Mouse (Mus musculus) right cerebral cortex, adult 2 months (tissue): ENCODE measurements at regions not wholly inside any gene's neighbourhood (a gene's known extent, or its start where the extent isn't known, plus 50 kb on each side); places are given as distances from the start of the nearest gene placed in this dataset.
A peak's percentile ranks its signal among the peaks of the same experiment; 100 is the strongest.

ENCODE experiments used
- DNase-seq, 2 experiments: peaks; one replicate each; pipeline ENCODE4 v3.0.0; 2021 to 2022; ENCODE audit warnings: low spot score in 2 of 2

GRCm38 (mm10) chr2:178542032-178542431 lies 111.7 kb downstream of the Cdh26 start:
- peak; percentile 67 for DNase-seq

- DNase-seq, result no peak
These were observed 114.1 kb downstream of the Cdh26 start for GRCm38 (mm10) chr2:178544411-178544810.

DNA sequence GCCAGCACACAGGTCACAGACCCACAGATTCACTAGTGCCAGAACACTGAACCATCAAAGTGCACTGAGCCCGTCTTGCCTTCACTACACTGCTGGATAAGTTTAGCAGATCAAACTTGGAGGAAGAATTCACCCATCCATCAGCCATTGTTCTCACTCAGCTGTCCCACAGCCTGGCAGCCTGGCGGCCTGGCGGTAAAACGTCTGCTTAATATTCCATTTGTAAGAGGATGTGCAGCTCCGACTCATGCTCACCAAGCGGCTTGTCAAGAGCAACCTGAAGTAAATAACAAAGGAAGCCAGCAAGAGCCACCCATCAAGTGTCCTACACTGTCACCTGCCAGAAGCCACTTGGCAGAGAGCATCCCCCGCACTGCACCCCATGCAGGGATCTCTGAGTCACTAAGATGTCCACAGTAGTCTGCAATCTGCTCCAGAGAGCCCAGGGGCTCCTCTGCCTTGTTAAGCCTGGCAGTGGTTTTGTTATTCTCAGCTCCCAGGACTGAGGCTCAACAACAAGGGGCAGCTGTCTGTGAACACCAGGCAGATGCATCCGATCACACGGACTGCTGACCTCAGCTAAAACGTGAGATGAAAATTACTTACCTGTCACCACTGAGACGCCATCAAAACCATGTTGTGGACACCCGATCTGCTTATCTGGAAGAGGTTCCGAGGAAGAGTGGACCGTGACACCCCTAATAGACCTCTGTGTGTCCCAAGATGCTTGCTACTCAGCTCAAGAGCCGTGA lies 115.4 kb downstream of the Cdh26 start:
- DNase-seq, result no peak

DNA sequence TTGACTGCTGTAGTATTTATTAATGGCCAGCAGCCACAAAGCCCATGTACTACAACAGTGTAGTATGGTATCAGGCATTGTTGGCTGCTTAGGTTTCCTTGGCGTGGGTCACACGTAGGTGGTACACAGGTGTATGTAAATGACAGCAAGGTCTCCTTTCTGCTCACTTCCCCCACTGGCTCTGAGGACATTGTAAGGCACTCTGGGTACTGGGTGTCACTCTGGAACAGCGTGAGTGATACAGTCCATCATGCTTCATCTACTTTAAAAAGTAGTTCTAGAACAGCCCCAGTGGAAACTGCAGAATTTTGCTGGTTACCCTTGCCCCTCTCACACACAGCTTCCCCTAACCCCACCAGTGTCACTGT lies 116.0 kb downstream of the Cdh26 start:
- no peak for DNase-seq

DNA sequence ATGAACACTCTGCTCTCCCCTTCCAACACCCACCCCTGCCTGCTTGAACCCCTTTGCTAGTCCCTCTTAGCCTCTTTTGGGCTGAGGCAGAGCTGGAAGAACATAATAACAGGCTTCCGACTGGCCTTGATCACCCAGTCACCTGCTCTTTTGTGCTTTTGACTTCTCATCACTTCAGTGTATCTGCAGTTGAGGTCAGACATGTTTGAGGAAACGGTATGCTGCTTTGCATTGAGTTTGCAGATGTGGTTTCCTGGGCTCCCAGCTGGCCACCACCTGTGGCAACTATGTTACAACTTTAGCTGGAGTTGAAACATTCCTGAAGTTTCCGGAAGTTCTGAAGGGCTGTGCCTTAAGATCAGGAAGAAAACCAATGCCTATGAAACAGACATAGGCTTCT lies 116.6 kb downstream of the Cdh26 start:
- DNase-seq, result no peak

- peak; percentile 19 to 38 for DNase-seq
These were observed 118.6 kb downstream of the Cdh26 start for GRCm38 (mm10) chr2:178548937-178549336.

DNA sequence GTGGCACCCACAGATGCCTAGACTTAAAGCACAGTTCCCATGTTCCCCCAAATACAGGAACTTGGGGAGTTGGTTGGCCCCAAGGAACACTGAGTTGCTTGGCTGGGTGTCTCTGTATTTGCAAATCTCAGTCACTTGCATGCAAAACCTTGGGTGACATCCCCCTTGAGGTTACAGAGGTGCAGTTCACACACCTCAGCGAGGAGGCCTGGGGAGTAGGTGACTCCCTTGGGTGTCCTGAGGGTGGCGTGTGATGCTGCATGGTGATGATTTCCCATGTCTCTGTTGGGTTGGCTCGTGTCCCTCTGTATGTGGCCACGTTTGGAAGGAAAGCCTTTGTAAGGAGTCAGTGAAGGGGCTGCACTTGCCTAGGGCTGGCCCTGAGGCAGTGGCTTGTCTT lies 123.4 kb downstream of the Cdh26 start:
- DNase-seq, result no peak

DNA sequence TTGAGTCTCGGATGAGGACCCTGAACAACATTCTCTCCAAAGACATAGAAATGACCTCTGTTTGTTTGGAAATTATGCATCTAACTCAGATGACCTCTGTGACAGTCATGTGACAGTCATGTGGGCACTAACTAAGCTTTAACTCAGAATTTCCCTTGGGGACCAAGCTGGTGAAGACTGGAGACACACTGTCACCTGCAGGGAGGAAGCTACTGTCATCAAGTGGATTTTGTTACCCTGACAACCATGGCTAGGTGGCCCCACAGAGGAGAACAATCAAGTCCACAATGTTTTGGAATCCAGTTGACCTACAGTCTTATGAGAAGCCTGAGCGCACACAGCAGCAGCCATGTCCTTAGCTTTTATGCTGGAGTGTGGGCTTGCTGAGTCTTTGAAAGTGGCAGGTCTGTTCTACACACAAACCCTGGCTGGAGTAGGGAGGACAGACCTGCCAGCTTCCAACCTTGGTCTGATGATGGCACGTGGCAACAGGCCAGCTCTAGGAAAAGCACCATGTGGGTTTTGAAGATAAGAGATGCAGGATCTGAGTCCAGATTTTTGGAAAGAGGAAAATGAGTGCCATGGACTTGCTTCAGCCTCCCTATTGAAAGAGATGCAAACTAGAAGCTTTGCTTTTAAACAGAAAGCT lies 125.5 kb downstream of the Cdh26 start:
- no peak for DNase-seq

- no peak for DNase-seq
These were observed 127.6 kb downstream of the Cdh26 start for GRCm38 (mm10) chr2:178557934-178558333.

GRCm38 (mm10) chr2:178563287-178563686 lies 133.0 kb downstream of the Cdh26 start:
- DNase-seq, result no peak

GRCm38 (mm10) chr2:178565368-178565818 lies 135.1 kb downstream of the Cdh26 start:
- peak; percentile 88 to 89 for DNase-seq

DNA sequence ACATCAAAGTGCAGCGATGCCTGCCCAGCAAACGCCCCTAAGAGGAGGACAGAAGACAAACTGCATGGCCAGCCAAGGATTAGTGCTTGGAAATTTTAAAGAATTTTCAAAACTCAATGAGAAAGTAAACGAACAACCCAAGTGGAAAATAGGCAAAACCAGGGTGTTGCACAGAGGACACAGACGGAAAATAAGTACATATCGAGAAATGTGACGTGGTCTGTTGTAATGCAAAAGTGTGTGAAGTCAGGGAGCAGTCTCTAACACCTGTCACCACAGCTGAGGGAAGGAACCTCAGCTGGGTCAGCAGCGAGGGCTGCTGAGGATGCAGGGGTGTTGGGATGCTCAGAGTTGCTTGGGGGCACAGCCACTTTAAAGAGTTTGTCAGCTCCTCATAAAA lies 137.2 kb downstream of the Cdh26 start:
- DNase-seq, result no peak

- no peak for DNase-seq
These were observed 142.0 kb downstream of the Cdh26 start for GRCm38 (mm10) chr2:178572301-178572700.

DNA sequence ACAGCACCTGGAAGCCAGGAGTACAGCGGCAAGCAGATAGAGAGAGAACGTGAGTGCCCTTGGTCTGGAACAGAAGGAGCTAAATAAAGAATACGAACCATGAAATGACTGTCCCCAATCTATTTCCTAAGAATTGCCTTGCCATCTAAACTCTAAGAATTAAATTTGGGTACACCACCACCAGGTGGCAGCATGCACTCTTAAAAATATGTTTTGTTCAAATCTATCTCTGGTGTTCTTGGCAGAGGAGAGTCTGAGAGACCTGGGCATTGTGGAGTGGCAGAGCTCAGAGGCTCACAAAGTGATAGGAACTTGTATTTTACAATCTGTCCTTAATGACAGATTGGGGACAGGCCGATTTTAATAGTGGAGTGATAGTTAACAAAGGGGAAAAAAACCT lies 144.5 kb downstream of the Cdh26 start:
- DNase-seq, result peak; percentile 89

DNA sequence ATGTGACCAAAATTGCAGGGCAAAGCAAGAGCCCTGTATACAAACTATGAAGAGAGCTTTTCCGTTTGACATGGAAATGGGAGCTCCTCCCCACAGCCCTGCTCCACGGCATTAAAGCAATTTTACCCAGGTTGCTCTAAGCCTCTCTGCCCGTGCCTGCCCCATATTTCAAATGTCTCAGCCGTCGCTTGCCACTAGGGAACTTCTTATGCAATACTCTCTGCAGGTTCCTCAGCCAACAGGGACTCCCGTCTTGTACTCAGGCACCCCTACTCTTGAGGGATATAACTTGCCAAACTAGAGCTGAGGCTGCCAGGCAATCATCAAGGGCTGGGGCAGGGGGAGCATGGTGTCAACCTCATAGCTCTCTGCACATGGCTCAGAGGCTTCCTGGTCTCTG lies 145.1 kb downstream of the Cdh26 start:
- no peak for DNase-seq

GRCm38 (mm10) chr2:178576067-178576466 lies 145.7 kb downstream of the Cdh26 start:
- DNase-seq, result no peak

DNA sequence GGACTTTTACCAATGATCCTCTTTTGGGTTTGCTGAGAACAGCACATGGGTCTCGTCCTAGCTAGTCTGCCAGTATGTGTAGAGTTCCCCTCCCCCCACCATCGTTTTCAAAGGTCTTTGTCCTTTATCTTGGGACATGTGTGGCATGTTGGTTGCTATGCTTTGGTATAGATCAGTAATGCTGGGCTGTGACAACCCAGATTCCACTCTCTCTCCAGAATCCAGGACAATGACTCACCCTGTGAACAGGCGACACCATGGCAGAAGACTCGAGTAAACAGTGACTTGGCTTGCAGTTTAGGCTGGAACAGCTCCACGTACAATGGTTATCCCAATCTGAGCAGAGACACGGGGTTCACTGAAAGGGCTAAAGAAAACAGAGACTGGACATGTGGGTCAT lies 149.2 kb downstream of the Cdh26 start:
- no peak for DNase-seq

GRCm38 (mm10) chr2:178581306-178581705 lies 151.0 kb downstream of the Cdh26 start:
- no peak for DNase-seq

DNA sequence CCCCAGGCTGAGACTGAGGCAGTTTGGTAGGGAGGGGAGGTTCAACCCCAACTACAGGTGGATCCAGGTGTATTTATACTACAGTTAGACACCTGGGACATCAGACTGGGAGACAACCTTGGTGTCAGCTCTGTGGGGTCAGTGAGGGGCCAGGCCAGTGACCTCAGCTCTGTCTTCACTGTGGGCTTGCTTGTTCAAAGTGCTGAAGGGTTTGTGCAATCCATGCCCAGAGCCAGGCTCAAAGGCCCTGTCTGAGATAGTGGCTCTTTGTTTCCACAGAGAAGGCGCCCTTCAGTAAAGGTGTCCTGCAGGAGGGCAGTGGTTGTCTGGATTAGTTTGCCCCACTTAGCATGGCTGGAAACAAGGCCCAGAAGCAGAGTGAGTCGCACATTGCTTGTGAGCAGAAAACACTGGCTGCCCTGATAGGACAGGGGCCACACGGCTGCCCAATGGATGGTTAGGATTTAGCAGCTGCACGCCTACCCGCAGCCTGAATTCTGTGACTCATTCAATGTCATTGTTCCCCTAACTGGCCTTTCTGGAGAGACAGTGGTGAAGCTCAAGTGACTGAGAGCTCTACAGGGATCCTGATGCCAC lies 154.7 kb downstream of the Cdh26 start:
- DNase-seq, result no peak

DNA sequence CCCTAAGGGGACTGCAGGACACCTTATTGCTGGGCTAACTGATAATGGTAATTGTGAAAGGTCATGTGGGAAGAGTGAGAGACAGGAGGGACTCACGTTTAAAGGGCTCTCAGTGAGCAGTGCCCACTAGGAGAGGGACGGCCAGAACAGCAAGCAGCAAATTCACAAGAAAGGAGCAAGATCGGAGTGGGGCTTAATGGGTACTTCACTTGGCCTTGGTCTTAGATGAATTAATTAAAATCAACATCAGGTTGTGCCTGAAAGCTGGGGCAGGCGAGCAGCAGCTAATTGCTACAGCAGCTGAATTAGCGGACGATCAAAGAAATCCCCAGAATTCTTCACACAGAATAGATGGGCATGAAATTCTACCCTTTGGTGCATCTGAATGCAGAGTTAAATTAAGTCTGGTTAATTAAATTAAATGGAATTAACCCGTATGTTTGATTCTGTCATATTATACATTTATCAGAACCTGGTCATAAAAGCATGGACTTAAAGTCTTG lies 156.9 kb downstream of the Cdh26 start:
- no peak for DNase-seq

DNA sequence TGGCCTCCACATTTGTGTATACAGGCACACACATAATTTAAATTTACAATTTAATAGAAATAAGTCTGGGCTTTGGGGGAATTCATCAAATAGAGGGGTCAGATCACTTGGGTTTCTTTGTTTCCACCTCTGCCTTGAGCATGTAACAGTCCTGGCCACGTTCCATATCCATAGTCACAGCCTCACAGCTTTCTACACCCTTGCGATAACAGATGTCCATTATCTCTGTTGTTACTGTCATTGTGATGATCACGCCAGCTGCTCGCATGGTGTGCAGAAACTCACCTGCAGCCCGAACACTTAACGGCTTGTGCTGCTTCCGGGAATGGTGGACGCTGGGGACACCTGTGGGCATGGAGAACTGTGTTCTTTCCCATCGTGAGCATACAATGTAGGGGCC lies 163.4 kb downstream of the Cdh26 start:
- no peak for DNase-seq

- no peak for DNase-seq
These were observed 163.8 kb downstream of the Cdh26 start for GRCm38 (mm10) chr2:178594177-178594576.
